Mouse (Mus musculus) forebrain, embryonic 14.5 days (tissue): ENCODE measurements around the gene Kcnmb3. TPM values are rescaled to one million over a fixed set of nuclear protein-coding genes. Genes with fewer than 3 reads are reported as not detected.

Source experiments
- ATAC-seq: fragments of 200-750 bp; cut with Nextera tagmentation; 2 replicates; pipeline ENCODE4 v1.8.0; 2017; ENCODE audit warnings: mild to moderate bottlenecking, moderate library complexity
- DNase-seq: peaks from one replicate; pipeline ENCODE4 v3.0.0-alpha.2; 2015; ENCODE audit warnings: low spot score
- H3K27ac ChIP-seq: fragments of 300-500 bp; sonication (generic); 2 replicates; pipeline ENCODE4 v1.5.1; 2014; ENCODE audit warnings: low read depth, mild to moderate bottlenecking, control low read depth, low read length, moderate library complexity
- H3K27me3 ChIP-seq: fragments of 300-500 bp; sonication (generic); replicated peaks from 2 replicates; pipeline ENCODE4 v1.6.1; 2014; ENCODE audit warnings: low read length, control low read depth, mixed read lengths; ENCODE audit not compliant: control insufficient read depth, insufficient read depth
- H3K36me3 ChIP-seq: fragments of 300-500 bp; sonication (generic); 2 replicates; pipeline ENCODE4 v1.6.1; 2014; ENCODE audit warnings: low read length, control low read depth; ENCODE audit not compliant: control insufficient read depth, insufficient read depth
- H3K4me1 ChIP-seq: fragments of 300-500 bp; sonication (generic); 2 replicates; pipeline ENCODE4 v1.6.1; 2014; ENCODE audit warnings: antibody characterized with exemption, low read length, control low read depth; ENCODE audit not compliant: control insufficient read depth, insufficient read depth
- H3K4me2 ChIP-seq: fragments of 300-500 bp; sonication (generic); 2 replicates; pipeline ENCODE4 v1.6.1; 2014; ENCODE audit warnings: mild to moderate bottlenecking, control low read depth, low read length
- H3K4me3 ChIP-seq: fragments of 300-500 bp; sonication (generic); 2 replicates; pipeline ENCODE4 v1.5.1; 2014; ENCODE audit warnings: low read depth, low read length, control low read depth
- H3K9ac ChIP-seq: fragments of 300-500 bp; sonication (generic); 2 replicates; pipeline ENCODE4 v1.6.1; 2014; ENCODE audit warnings: mild to moderate bottlenecking, low read length, control low read depth, moderate library complexity
- H3K9me3 ChIP-seq: fragments of 300-500 bp; sonication (generic); replicated peaks from 2 replicates; pipeline ENCODE4 v1.6.1; 2016; ENCODE audit warnings: low read length, control low read depth, mixed read lengths; ENCODE audit not compliant: control insufficient read depth
- WGBS: fragments of 180-500 bp; shearing (Covaris S2); extraction: QIAGEN DNeasy Blood & Tissue Kit; methylation state at CpG from one replicate; pipeline ENCODE4 v1.1.7; 2014; 5-methylcytosine and 5-hydroxymethylcytosine counted together
- polyA plus RNA-seq: library from polyadenylated mRNA; unstranded; fragments of >200 nt; fragmentation: Nextera tagmentation; extraction: Ambion mirVana; gene quantifications from 2 replicates; pipeline ENCODE4 v1.2.1, GENCODE M21; 2014

Kcnmb3 gene
- polyA plus RNA-seq, 1 experiment from 2014 or later: not detected

DNA sequence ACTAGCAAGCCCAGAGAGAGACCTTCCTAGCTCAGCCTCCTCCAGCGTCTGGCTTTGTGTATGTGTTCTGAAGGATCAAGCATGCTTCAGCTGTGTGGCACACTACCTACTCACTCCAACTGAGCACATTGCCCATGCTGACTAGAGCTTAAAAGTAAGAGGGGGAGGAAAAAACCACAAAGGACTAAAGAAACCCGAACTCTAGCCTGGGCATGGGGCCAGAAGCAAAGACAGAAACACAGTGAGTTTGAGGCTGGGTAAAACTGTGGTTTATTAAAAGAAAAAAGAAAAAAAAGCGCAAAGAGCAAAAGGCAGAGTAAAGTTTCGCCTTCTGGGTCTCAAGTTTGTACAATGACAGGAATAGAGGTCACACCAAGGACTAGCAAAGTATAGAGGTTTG, 5.5 kb downstream of the Kcnmb3 start:
- ATAC-seq (no peak), DNase-seq (no peak)
- Histone ChIP-seq H3K9ac (no peak overlapping the region), H3K4me3 (no peak overlapping the region), H3K27me3 (no peaks in the 10 kb centered on the region), H3K27ac (no peak overlapping the region), H3K9me3 (no peaks in the 10 kb centered on the region), H3K36me3 (no peaks in the 10 kb centered on the region), H3K4me1 (no peaks in the 10 kb centered on the region), H3K4me2 (no peak overlapping the region)
- 75% methylated on average over 4 of the region's 4 CpGs for WGBS

DNA sequence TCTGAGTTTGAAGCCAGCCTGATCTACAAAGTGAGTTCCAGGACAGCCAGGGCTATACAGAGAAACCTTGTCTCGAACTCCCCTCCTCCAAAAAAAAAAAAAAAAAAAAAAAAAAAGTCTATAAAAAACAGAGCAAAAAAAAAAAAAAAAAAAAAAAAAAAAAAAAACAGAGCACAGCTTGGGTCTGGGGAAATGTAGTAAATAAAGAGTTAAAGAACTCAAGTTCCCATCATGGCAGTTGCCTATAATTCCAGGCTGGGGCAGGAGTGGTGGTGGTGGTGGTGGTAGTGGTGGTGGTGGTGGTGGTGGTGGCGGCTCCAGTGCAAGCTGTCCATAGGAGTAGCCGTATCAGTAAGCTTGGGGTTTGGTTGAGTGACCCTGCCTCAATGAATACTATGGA, 9.0 kb downstream of the Kcnmb3 start:
- Histone ChIP-seq H3K9me3 (no peaks in the 10 kb centered on the region), H3K27ac (no peak overlapping the region), H3K27me3 (no peaks in the 10 kb centered on the region), H3K4me2 (no peak overlapping the region), H3K4me3 (no peak overlapping the region), H3K36me3 (no peaks in the 10 kb centered on the region), H3K9ac (no peak overlapping the region), H3K4me1 (no peaks in the 10 kb centered on the region)
- no peak for DNase-seq
- WGBS: 84% methylated on average over 3 of the region's 3 CpGs
- ATAC-seq: no peak

DNA sequence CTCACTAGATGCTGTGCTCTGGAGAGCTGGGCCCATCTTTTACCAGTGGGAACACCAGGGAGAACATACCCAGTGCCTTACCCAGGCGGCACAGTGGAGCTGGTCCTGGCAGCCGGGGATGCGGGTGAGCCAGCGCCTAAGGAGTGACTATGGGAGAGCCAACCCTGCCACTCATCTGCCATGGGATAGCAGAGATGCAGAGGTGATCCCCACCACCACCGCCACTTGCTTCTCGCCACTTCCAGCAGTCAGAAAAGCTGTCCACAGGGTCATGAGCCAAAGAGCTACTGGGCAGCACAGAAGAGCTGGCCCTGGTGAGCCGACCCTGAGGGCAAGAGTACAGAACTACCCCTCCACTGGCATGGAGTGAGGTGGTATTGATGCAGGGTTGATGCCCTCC, 12.1 kb downstream of the Kcnmb3 start:
- H3K4me2 ChIP-seq: no peak overlapping the region
- 94% methylated on average over 7 of the region's 7 CpGs for WGBS

DNA sequence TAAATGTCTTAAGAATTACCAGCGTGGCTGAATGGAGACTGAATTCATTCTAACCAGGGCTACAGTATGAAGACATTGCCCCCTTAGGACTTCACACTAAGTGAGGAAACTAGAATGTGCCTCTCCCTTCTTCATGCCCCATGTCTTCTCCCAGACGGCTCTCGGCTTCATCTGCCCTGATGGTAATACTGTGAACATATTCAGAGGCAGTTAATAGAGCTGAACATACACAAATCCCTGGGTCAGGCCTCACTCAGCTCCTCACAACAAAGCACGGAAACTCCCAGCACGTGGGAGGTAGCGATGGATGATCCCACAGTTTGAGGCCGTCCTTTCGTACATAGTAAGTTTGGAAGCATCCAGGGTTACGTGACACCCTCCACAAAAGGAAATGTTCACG, 18.8 kb downstream of the Kcnmb3 start:
- Histone ChIP-seq H3K4me2 (no peak overlapping the region), H3K27ac (no peak overlapping the region), H3K9me3 (no peaks in the 10 kb centered on the region), H3K9ac (no peak overlapping the region), H3K27me3 (no peaks in the 10 kb centered on the region), H3K36me3 (no peaks in the 10 kb centered on the region), H3K4me1 (no peaks in the 10 kb centered on the region), H3K4me3 (no peak overlapping the region)
- 87% methylated on average over 10 of the region's 10 CpGs for WGBS
- ATAC-seq: no peak
- no peak for DNase-seq

More for the DNA sequence above, 12.1 kb downstream of the Kcnmb3 start:
- ATAC-seq (no peak), DNase-seq (no peak)
- Histone ChIP-seq H3K9me3 (no peaks in the 10 kb centered on the region), H3K36me3 (no peaks in the 10 kb centered on the region), H3K27me3 (no peaks in the 10 kb centered on the region), H3K4me3 (no peak overlapping the region), H3K9ac (no peak overlapping the region), H3K27ac (no peak overlapping the region), H3K4me1 (no peaks in the 10 kb centered on the region)

DNA sequence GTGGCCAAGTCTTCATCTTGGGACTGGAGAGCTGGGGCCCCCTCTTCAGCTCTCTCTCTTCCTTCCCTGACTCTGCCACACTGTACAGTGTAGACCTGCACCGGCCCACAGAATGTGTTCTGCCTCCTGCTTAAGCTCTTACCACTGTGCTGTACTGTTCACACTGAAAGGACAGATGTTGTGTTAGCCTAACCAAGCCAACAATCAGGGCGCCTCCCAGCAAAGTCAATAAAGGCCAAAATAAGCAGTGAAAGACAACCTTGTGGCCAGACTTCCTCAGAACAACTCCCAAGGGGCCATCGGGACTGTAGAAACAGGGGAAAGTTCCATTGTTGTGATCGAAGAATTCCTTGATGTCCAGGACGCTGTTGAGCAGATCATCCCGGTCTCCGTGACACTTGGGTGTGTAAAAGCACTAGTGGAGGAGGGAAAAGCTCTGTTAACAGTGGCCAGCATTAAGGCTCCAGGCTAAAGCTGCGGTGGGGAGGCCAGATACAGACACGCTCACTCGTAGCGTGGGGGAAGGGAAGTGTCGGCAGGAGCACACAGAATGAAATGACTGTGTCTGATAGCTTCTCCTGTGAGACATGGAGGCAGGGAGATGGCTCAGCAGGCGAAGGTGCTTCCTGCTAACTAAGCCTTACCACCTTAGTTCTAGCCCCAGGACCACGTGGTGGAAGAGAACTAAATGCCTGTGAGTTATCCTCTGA, 19.7 kb downstream of the Kcnmb3 start:
- ATAC-seq: no peak
- WGBS: 86% methylated on average over 14 of the region's 14 CpGs
- Histone ChIP-seq H3K9ac (no peak overlapping the region), H3K27me3 (no peaks in the 10 kb centered on the region), H3K4me3 (no peak overlapping the region), H3K4me1 (no peaks in the 10 kb centered on the region), H3K36me3 (no peaks in the 10 kb centered on the region), H3K4me2 (no peak overlapping the region), H3K9me3 (no peaks in the 10 kb centered on the region), H3K27ac (no peak overlapping the region)
- DNase-seq: no peak

DNA sequence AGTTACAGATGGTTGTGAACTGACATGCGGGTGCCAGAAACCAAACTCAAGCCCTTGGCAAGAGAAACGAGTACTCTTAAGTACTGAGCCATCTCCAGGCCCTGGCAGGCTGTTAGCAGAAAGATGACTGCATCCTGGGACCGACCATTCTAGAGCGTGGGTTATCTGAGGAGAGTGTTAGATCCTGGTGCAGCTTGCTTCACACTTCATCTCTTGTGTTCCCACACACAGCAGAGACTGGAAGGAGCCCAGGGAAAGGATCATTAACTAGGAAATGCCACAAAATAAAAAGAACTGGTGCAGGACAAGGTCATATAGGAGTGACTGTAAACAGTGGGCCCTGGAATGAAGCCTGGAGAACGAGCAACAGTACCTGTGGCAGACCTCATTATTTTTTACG, 20.9 kb downstream of the Kcnmb3 start:
- no peak overlapping the region for H3K4me2 ChIP-seq
- no peaks in the 10 kb centered on the region for H3K4me1 ChIP-seq
- H3K27ac ChIP-seq: no peak overlapping the region
- H3K27me3 ChIP-seq: no peaks in the 10 kb centered on the region
- ATAC-seq: no peak
- no peak overlapping the region for H3K4me3 ChIP-seq
- H3K36me3 ChIP-seq: no peaks in the 10 kb centered on the region
- H3K9me3 ChIP-seq: no peaks in the 10 kb centered on the region
- DNase-seq: no peak
- no peak overlapping the region for H3K9ac ChIP-seq
- WGBS: 76% methylated on average over 6 of the region's 6 CpGs

DNA sequence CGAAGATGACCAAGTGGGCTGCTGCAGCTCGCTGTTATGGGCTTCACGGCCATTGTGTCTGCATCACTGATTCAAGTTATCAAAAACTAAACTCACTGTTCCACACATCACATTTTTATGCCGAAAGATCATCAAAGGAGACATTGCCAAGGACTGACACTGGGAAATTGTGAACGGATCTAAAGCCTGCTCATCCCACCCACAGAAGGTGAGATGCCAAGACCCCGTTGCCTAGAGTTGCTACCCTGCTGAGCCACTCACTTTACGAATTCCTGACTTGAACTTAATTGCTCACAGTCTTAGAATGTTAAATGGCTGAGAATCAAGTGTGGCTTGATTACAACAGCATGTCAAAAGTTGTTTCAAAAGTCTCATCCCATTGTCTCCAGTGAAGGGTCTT, 21.6 kb downstream of the Kcnmb3 start:
- no peaks in the 10 kb centered on the region for H3K36me3 ChIP-seq
- H3K4me1 ChIP-seq: no peaks in the 10 kb centered on the region
- 82% methylated on average over 7 of the region's 7 CpGs for WGBS
- no peaks in the 10 kb centered on the region for H3K9me3 ChIP-seq
- no peak overlapping the region for H3K9ac ChIP-seq
- H3K4me2 ChIP-seq: no peak overlapping the region
- ATAC-seq (no peak), DNase-seq (no peak)
- H3K27me3 ChIP-seq: no peaks in the 10 kb centered on the region
- H3K27ac ChIP-seq: no peak overlapping the region
- H3K4me3 ChIP-seq: no peak overlapping the region

DNA sequence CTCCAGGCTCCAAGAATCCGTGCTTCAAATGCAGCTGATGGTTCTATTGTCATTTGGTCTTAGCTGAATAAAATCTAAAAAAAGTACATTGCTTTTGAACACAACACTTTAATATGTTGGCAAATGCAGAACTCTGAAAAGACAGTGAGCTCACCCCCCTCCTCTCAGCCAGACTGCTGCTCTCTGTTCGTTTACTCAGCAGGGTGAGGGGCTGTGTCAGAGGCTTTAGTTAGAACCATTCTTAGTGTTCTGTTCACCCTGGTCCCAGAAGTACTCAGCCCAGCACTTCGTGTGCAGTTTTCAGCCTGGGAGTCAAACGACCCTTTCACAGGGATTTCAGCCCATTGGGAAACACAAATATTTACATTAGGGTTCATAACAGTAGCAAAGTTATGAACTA, 23.6 kb downstream of the Kcnmb3 start:
- no peak for ATAC-seq
- Histone ChIP-seq H3K36me3 (peaks cover 15% of the 10 kb centered on the region), H3K9ac (no peak overlapping the region), H3K27ac (no peak overlapping the region), H3K9me3 (no peaks in the 10 kb centered on the region), H3K4me2 (no peak overlapping the region), H3K4me1 (no peaks in the 10 kb centered on the region), H3K27me3 (no peaks in the 10 kb centered on the region), H3K4me3 (no peak overlapping the region)
- DNase-seq: no peak
- 73% methylated on average over 4 of the region's 4 CpGs for WGBS

DNA sequence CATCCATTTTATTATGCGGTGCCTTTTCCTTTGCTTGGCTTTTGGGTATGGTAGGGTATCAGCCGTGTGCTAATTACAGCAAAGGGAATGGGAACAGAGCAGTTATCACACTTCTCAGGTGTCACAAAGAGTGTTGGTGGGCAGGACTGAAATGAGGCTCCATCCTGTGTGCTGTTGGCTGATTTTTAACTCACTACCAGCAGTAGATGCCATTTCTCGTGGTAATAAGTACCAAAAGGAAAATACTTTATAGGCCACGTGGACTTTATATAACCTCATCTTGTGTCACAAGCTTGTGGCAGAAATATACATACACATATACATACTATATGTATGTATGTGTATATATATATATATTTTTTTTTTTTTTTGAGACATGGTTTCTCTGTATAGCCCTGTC, 24.7 kb downstream of the Kcnmb3 start:
- Histone ChIP-seq H3K9ac (no peak overlapping the region), H3K27ac (no peak overlapping the region), H3K27me3 (no peaks in the 10 kb centered on the region), H3K36me3 (peaks cover 25% of the 10 kb centered on the region), H3K4me1 (no peaks in the 10 kb centered on the region), H3K9me3 (no peaks in the 10 kb centered on the region), H3K4me2 (no peak overlapping the region), H3K4me3 (no peak overlapping the region)
- no peak for DNase-seq
- 90% methylated on average over 4 of the region's 4 CpGs for WGBS
- no peak for ATAC-seq
